Mouse (Mus musculus) lung, postnatal 36 days (tissue): ENCODE results near the gene Hnrnpd.

ENCODE experiments used
- DNase-seq: peaks from one replicate; pipeline ENCODE4 v3.0.0; 2022; ENCODE audit warnings: mixed read lengths

Hnrnpd gene

DNA sequence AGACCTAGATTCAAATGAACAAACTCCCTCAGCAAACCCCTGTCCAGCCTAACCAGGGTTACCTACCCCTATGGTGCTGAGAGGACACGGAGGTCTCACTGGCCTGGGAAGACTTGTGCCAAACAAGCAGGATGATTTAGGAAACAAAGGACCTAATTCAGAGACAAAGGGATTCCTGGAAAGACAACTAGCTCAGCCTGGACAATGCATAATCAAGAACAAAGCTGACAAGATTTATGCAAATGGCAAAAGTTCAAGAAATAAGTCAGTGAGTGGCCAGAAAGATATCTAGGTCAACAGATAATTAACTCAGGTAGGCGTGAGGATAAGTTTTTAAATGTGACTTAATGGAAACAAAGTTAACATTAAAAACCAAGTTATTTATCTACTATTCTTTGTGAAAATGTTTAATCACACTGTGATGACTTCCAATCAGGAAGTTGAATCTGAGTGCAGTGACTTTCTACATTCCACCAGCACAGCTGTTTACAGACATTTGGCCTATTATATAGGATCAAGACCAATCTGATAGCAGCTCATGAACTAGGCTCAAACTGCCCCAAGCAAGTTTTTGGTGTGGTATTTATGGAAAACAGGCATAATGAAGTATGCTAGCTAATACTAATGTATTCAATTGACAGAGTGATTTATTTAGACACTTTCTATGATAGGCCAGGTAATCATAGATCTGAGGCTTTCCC lies 19.4 kb downstream of the Hnrnpd start:
- no peak for DNase-seq

GRCm38 (mm10) chr5:99958666-99959065 lies 20.1 kb downstream of the Hnrnpd start:
- DNase-seq: peak; percentile 60

- no peak for DNase-seq
Measured at GRCm38 (mm10) chr5:99953883-99954282, 24.9 kb downstream of the Hnrnpd start.

DNA sequence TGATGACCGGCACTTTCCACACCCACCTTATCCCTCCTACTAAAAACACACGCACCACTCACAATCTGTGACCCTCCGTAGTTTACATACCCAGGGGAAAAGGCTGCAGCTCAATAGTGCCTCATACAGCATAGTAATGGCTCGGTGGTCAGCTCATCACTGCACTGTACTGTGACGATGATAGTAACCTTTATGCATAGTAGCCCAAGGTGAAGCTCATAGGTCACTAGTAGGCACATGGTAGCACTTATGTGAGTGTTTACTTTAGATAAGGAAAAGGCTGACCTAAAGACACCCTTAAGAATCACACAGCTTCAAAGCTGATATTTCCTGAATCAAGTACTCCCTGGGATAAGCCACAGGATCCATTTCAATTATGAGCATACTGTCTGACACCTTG lies 26.2 kb downstream of the Hnrnpd start:
- no peak for DNase-seq

DNA sequence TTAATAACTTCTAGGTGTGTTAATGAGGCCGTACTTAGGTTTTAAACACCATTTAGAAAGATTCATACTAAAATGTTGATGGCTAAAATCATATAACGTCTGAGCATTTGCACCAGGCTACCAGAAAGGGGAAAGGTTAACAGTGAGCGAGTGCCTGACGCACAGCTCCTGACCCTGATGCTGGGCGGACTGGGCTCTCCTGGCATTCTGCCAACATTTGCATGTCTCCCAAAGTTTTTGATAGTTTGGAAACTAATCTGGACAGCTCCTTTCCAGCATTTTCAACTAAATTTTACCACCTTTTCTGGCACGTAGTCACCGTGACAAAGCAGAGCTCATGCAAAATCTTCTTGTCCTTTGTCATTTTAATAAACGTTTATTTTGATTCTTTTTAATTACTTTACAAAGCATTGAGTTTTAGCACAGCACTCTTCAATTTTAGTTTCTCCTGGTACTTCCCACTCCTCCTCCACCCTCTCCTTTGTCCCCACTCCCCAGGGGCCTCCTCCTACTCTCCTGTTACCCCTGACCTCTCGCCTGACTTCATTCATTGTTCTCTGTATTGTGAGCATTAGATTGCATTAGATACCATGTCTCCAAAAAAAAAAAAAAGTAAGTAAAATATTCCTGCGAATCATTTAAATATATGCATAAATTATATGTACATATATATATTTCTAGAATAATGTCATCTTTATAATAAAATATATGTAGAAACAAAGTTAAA lies 36.8 kb downstream of the Hnrnpd start:
- DNase-seq: no peak

DNA sequence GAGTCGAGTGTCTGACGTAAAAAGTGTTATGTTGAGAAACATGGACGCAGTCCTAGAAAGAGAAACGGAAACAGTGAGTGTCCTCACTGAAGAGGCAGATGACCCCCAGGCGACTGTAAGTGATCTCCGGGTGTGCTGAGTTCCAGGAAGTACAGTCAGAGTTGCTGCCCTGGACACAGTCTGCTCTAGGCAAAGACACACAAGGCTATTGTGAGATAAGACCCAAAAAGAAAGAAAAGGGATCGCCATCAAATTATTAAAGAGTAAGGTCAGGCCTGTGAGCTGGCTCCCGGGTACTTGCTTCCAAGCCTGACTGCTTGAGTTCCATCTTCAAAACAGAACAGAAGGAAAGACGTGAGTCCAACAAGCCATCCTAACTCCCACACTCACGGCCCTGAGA lies 37.5 kb downstream of the Hnrnpd start:
- DNase-seq: no peak

GRCm38 (mm10) chr5:99939440-99939839 lies 39.3 kb downstream of the Hnrnpd start:
- no peak for DNase-seq

- no peak for DNase-seq
Measured at GRCm38 (mm10) chr5:99931910-99932309, 46.8 kb downstream of the Hnrnpd start.

DNA sequence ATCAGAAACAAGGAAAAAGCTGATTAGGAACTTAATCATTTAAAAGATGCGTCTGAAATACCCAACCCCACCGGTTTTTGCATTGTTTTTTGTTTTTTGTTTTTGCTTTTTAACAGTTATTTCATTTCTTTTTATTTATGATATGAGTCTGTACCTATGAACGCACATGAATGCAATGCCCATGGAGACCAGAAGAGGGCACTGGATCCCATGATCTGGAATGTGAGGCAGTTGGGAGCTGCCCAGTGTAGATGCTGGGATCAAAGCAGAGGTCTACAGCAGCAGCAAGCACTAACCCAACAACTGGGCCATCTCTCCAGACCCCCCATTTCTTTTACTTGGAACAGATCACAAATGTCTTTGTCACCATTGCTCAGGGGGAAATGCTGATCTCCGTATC lies 50.8 kb downstream of the Hnrnpd start:
- DNase-seq: peak; percentile 82

DNA sequence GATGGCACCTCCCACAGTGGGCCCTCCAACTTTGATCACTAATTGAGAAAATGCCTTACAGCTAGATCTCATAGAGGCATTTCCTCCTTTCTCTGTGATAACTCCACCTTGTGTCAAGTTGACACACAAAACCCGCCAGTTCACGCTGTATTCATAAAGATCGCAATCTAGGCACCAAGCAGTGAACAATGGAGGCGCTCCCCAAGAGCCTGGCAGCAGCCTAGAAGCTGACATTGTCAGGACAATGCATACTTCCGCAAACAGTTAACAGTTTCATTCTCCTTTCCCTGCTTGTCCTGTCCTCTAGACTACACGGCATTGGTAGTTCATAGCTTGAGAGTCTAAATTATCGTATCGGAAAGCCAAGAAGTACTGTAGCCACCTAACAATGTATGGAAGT lies 56.7 kb downstream of the Hnrnpd start:
- DNase-seq: no peak

GRCm38 (mm10) chr5:99915494-99915893 lies 63.2 kb downstream of the Hnrnpd start:
- peak; percentile 16 for DNase-seq

- peak; percentile 98 for DNase-seq
Measured at GRCm38 (mm10) chr5:99906181-99906956, 72.4 kb downstream of the Hnrnpd start, which contains the start of gene Vamp9. TSS of gene Vamp9 (plus strand) at chr5:99906254.
